Mouse (Mus musculus): ENCODE measurements at regions not wholly inside any gene's neighbourhood (a gene's known extent, or its start where the extent isn't known, plus 50 kb on each side); places are given as distances from the start of the nearest gene placed in this dataset.

DNA sequence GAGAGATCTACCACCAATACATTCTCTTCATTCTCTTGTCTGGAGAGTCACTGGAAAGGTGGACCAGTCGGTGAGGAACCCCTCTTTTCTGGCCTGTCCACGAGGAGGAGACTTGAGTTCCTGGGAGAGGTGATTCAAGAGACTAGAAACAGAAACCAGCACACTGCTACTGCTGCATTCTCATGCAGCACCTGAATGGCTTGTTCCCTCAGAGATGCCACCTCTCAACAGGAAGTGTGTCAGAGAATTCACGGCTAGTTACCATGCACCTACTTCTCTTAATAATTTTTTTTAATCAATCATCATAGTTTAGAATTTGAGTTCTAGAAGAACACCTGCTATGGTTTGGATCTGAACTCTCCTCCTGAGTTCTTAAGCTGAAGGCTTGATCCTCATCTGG, 52.0 kb upstream of the Dynlrb2 start:
- DNase-seq (no peak), ATAC-seq (ENCODE audit: low FRiP score, low TSS enrichment) (no peak)
- 79% methylated on average over 3 of the region's 3 CpGs for WGBS
- H3K9me3 ChIP-seq (ENCODE audit: control insufficient read depth, low read length) = no peaks in the 10 kb centered on the region
- H3K4me3 ChIP-seq (replicated peaks; ENCODE audit: low read depth, low read length) = no peak overlapping the region
- H3K4me1 ChIP-seq (ENCODE audit: control insufficient read depth, insufficient read depth, low read length) = no peaks in the 10 kb centered on the region
- H3K4me2 ChIP-seq (ENCODE audit: low read length) = no peak overlapping the region
- H3K27ac ChIP-seq (replicated peaks; ENCODE audit: low read depth, low read length) = no peak overlapping the region
- H3K36me3 ChIP-seq (ENCODE audit: control insufficient read depth, insufficient read depth, low read length) = no peaks in the 10 kb centered on the region
- no peak overlapping the region for H3K9ac ChIP-seq (replicated peaks; ENCODE audit: low read length)
- H3K27me3 ChIP-seq (ENCODE audit: control insufficient read depth, insufficient read depth, low read length) = no peaks in the 10 kb centered on the region

DNA sequence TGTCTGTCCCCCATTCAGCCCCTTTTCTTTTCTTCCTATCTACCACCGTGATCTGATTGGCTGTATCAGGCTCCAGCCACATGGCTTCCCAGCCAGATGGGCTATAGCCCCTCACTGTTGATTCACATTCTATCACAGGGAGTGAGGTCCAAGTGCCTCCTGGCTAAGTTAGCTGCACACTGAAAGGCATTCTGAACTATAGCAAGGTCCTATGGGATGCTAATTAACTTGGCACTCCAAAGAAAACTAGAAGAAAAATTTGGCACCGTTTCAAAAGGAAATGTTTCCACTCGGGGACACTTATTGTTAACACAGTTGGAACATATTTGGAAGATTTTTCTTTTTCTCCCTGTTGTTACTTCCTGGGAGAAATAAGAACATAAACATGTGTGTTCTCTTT, 53.4 kb upstream of the Dynlrb2 start:
- H3K9me3 ChIP-seq (ENCODE audit: control insufficient read depth, low read length) = no peaks in the 10 kb centered on the region
- DNase-seq = peak; percentile 26
- WGBS = 69% methylated on average over 3 of the region's 3 CpGs
- no peaks in the 10 kb centered on the region for H3K4me1 ChIP-seq (ENCODE audit: control insufficient read depth, insufficient read depth, low read length)
- no peak overlapping the region for H3K4me3 ChIP-seq (replicated peaks; ENCODE audit: low read depth, low read length)
- H3K36me3 ChIP-seq (ENCODE audit: control insufficient read depth, insufficient read depth, low read length) = no peaks in the 10 kb centered on the region
- no peak overlapping the region for H3K4me2 ChIP-seq (ENCODE audit: low read length)
- H3K27me3 ChIP-seq (ENCODE audit: control insufficient read depth, insufficient read depth, low read length) = no peaks in the 10 kb centered on the region
- H3K27ac ChIP-seq (replicated peaks; ENCODE audit: low read depth, low read length) = no peak overlapping the region
- no peak overlapping the region for H3K9ac ChIP-seq (replicated peaks; ENCODE audit: low read length)
- ATAC-seq (ENCODE audit: low FRiP score, low TSS enrichment) = no peak

DNA sequence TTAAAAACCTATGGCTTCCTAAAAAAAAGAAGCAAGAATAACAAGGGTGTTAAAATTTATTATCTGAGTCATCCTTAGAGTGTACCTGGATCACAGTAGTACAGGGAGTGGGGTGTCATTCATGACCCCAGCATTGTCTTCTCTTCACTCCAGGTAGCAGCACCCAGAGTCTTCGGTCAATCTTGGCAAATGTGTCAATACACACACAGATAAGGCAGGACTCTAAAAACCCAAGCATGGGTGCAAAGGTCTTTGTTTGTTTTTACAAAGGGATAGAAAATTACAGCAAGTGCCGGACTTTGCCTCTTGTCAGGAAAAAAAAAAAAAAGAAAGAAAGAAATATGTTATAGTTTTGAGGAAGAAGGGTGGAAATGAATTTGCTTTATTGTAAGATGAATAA, 57.3 kb upstream of the Dynlrb2 start:
- H3K4me1 ChIP-seq (ENCODE audit: control insufficient read depth, insufficient read depth, low read length) = no peaks in the 10 kb centered on the region
- no peak for DNase-seq
- H3K4me2 ChIP-seq (ENCODE audit: low read length) = no peak overlapping the region
- ATAC-seq (ENCODE audit: low FRiP score, low TSS enrichment) = no peak
- H3K27ac ChIP-seq (replicated peaks; ENCODE audit: low read depth, low read length) = no peak overlapping the region
- no peak overlapping the region for H3K4me3 ChIP-seq (replicated peaks; ENCODE audit: low read depth, low read length)
- no peaks in the 10 kb centered on the region for H3K27me3 ChIP-seq (ENCODE audit: control insufficient read depth, insufficient read depth, low read length)
- H3K36me3 ChIP-seq (ENCODE audit: control insufficient read depth, insufficient read depth, low read length) = no peaks in the 10 kb centered on the region
- 91% methylated on average over 2 of the region's 2 CpGs for WGBS
- H3K9me3 ChIP-seq (ENCODE audit: control insufficient read depth, low read length) = no peaks in the 10 kb centered on the region
- H3K9ac ChIP-seq (replicated peaks; ENCODE audit: low read length) = no peak overlapping the region

DNA sequence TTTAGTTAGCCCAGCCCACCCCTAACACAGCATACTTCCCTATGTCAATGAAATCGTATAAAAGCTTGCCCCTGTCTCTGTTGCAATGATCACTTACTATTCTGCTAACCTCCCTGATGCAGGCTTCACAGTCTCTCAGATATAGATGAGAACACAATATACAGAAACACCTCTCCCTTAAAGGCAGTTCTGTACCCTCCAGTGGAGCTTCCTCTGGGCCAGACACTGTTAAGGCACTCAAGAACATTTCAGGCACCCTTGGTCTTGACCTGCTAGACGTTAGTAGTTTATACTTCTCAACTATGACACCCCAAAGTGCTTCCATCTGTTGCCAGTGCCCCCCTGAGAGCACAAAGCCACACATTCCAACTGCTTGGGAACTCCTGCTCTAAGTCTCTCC, 61.9 kb upstream of the Dynlrb2 start:
- Histone ChIP-seq H3K9ac (replicated peaks; ENCODE audit: low read length) (no peak overlapping the region), H3K4me1 (ENCODE audit: control insufficient read depth, insufficient read depth, low read length) (no peaks in the 10 kb centered on the region), H3K27ac (replicated peaks; ENCODE audit: low read depth, low read length) (no peak overlapping the region), H3K9me3 (ENCODE audit: control insufficient read depth, low read length) (no peaks in the 10 kb centered on the region), H3K27me3 (ENCODE audit: control insufficient read depth, insufficient read depth, low read length) (no peaks in the 10 kb centered on the region), H3K4me2 (ENCODE audit: low read length) (no peak overlapping the region), H3K36me3 (ENCODE audit: control insufficient read depth, insufficient read depth, low read length) (no peaks in the 10 kb centered on the region), H3K4me3 (replicated peaks; ENCODE audit: low read depth, low read length) (no peak overlapping the region)
- ATAC-seq (ENCODE audit: low FRiP score, low TSS enrichment) (no peak), DNase-seq (no peak)
- WGBS = 62% methylated on average over 2 of the region's 2 CpGs

DNA sequence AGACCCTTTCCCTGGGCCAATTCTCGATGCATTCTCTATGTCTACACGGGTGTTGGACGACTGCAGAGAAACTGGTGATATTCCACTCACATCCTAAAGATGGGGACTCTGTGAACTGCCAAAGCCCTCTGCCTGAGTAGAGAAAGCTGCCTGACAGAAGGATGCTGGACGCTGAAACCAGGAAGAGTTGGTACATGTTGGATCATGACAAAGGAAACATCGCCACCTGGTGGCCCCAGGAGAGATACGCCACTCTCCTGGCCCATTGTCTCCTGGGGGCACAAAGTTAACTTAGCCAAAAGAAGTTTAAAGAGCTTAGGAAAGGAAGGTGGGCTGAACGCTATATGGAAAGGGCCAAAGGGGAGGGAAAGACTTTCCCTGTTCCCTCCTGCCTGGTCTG, 65.9 kb upstream of the Dynlrb2 start:
- H3K27me3 ChIP-seq (ENCODE audit: control insufficient read depth, insufficient read depth, low read length) = no peaks in the 10 kb centered on the region
- no peaks in the 10 kb centered on the region for H3K9me3 ChIP-seq (ENCODE audit: control insufficient read depth, low read length)
- ATAC-seq (ENCODE audit: low FRiP score, low TSS enrichment) (no peak; the same call in 1 of the 2 replicates), DNase-seq (peak; percentile 93)
- 0 out of 2 replicates have a peak, but pooled peaks cover 7% of the 10 kb centered on the region for H3K4me1 ChIP-seq (ENCODE audit: control insufficient read depth, insufficient read depth, low read length)
- no peak overlapping the region for H3K4me2 ChIP-seq (ENCODE audit: low read length)
- no peak overlapping the region for H3K27ac ChIP-seq (replicated peaks; ENCODE audit: low read depth, low read length)
- no peak overlapping the region for H3K9ac ChIP-seq (replicated peaks; ENCODE audit: low read length)
- H3K4me3 ChIP-seq (replicated peaks; ENCODE audit: low read depth, low read length) = no peak overlapping the region
- 18% methylated on average over 7 of the region's 7 CpGs for WGBS
- H3K36me3 ChIP-seq (ENCODE audit: control insufficient read depth, insufficient read depth, low read length) = no peaks in the 10 kb centered on the region

DNA sequence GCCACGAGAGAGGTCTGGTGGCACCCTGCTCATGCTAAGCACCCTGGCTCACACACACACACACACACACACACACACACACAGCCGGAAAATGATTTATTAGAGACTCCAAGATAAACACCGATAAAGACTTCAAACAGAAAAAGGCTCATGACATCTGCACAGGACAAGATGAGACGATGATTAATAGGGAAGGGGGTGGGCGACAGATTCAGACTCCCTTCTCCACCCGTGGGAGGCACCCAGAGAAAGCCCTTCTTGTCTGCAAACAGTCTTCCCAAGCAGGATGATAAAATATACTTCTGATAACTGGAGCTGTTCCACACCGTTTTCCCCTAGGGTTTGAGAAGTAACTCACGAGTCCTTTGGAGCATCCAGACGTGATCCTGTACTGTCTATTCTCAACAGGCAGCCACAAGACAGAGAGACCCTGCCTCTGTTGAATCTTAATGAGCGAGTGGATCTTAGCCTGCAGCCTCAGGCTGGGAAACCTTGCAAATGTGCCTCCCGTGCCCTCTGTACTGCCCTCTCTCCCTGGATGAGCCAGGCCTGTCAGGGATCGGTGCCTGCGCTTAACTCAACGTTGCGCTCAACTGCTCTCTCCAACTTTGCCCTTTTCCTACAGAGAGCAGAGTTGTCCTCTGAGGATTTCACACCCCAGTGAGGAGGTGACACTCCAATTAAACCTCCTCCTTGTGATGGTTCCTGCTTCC, 69.3 kb upstream of the Dynlrb2 start:
- Histone ChIP-seq H3K27ac (replicated peaks; ENCODE audit: low read depth, low read length) (no peak overlapping the region), H3K36me3 (ENCODE audit: control insufficient read depth, insufficient read depth, low read length) (no peaks in the 10 kb centered on the region), H3K9me3 (ENCODE audit: control insufficient read depth, low read length) (no peaks in the 10 kb centered on the region), H3K9ac (replicated peaks; ENCODE audit: low read length) (no peak overlapping the region), H3K4me1 (ENCODE audit: control insufficient read depth, insufficient read depth, low read length) (0 out of 2 replicates have a peak, but pooled peaks cover 7% of the 10 kb centered on the region), H3K4me2 (ENCODE audit: low read length) (no peak overlapping the region), H3K27me3 (ENCODE audit: control insufficient read depth, insufficient read depth, low read length) (no peaks in the 10 kb centered on the region), H3K4me3 (replicated peaks; ENCODE audit: low read depth, low read length) (no peak overlapping the region)
- ATAC-seq (ENCODE audit: low FRiP score, low TSS enrichment) = no peak
- 34% methylated on average over 15 of the region's 15 CpGs for WGBS
- peak; percentile 47 for DNase-seq

DNA sequence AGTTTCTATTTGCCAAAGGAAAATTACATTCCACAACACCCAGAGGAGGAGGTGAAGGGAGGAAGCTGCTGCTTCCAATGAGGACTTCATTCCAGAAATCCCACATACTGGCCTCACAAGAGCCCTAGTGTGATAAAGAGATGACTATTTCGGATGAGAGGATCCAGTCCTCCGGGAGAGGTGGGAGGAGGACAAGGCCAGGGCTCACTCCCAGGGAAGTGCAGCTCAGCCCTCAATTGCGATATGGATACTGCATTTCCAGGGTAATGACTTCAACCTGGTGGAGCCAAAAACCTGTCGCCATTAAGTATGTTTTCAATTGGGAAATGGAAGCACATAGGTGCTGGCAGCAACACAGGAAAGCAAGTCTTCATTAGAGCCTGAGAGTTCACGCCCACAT, 74.7 kb upstream of the Dynlrb2 start:
- H3K4me2 ChIP-seq (ENCODE audit: low read length) = no peak overlapping the region
- 91% methylated on average over 5 of the region's 5 CpGs for WGBS

DNA sequence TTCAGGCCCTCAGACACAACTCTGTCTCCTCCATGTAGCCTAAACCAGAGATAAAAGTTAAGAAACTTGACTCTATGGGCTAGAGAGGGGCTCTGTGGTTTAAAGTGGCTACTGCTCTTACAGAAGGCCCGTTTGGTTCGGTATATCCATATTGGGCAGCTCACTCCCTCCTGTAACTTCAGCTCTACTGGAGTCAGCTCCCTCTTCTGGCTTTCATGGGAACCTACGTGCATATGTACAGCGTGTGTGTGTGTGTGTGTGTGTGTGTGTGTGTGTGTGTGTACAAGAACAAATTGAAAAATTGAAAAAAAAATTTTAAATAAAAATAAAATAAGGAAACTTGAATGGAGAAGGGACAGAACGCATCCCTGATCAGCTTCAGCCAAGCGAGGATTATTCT, 75.1 kb upstream of the Dynlrb2 start:
- no peaks in the 10 kb centered on the region for H3K27me3 ChIP-seq (ENCODE audit: control insufficient read depth, insufficient read depth, low read length)
- H3K27ac ChIP-seq (replicated peaks; ENCODE audit: low read depth, low read length) = no peak overlapping the region
- WGBS = 74% methylated on average over 6 of the region's 6 CpGs
- no peak for DNase-seq
- no peak overlapping the region for H3K4me3 ChIP-seq (replicated peaks; ENCODE audit: low read depth, low read length)
- H3K9me3 ChIP-seq (ENCODE audit: control insufficient read depth, low read length) = no peaks in the 10 kb centered on the region
- no peak overlapping the region for H3K9ac ChIP-seq (replicated peaks; ENCODE audit: low read length)
- ATAC-seq (ENCODE audit: low FRiP score, low TSS enrichment) = no peak
- H3K4me2 ChIP-seq (ENCODE audit: low read length) = no peak overlapping the region
- no peaks in the 10 kb centered on the region for H3K36me3 ChIP-seq (ENCODE audit: control insufficient read depth, insufficient read depth, low read length)
- H3K4me1 ChIP-seq (ENCODE audit: control insufficient read depth, insufficient read depth, low read length) = no peaks in the 10 kb centered on the region

More for the DNA sequence above, 74.7 kb upstream of the Dynlrb2 start:
- no peaks in the 10 kb centered on the region for H3K9me3 ChIP-seq (ENCODE audit: control insufficient read depth, low read length)
- H3K27ac ChIP-seq (replicated peaks; ENCODE audit: low read depth, low read length) = no peak overlapping the region
- no peak overlapping the region for H3K9ac ChIP-seq (replicated peaks; ENCODE audit: low read length)
- DNase-seq = no peak
- no peaks in the 10 kb centered on the region for H3K36me3 ChIP-seq (ENCODE audit: control insufficient read depth, insufficient read depth, low read length)
- H3K4me3 ChIP-seq (replicated peaks; ENCODE audit: low read depth, low read length) = no peak overlapping the region
- no peak for ATAC-seq (ENCODE audit: low FRiP score, low TSS enrichment)
- H3K4me1 ChIP-seq (ENCODE audit: control insufficient read depth, insufficient read depth, low read length) = no peaks in the 10 kb centered on the region
- no peaks in the 10 kb centered on the region for H3K27me3 ChIP-seq (ENCODE audit: control insufficient read depth, insufficient read depth, low read length)

DNA sequence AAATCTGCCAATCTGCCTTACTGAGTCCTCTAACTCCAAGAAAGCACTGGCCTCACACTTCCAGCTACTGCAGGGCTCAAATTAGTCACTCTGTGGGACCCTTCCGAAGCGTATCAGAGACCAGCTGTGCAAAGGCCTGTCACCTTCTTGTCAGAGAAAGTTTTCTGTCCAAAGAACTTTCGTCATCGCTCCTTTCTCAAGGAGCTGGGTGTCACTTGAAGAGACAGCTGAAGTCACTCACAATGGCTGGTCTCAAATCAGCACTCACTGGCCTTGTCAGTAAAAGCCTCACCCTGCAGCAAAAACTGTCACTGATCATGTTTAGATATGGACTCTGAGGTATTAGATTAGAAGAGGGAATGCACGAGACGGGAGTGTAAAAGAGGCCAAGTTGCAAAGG, 81.9 kb upstream of the Dynlrb2 start:
- H3K36me3 ChIP-seq (ENCODE audit: control insufficient read depth, insufficient read depth, low read length) = no peaks in the 10 kb centered on the region
- H3K4me1 ChIP-seq (ENCODE audit: control insufficient read depth, insufficient read depth, low read length) = no peaks in the 10 kb centered on the region
- no peak overlapping the region for H3K9ac ChIP-seq (replicated peaks; ENCODE audit: low read length)
- WGBS = 62% methylated on average over 6 of the region's 6 CpGs
- ATAC-seq (ENCODE audit: low FRiP score, low TSS enrichment) (no peak), DNase-seq (no peak)
- H3K9me3 ChIP-seq (ENCODE audit: control insufficient read depth, low read length) = no peaks in the 10 kb centered on the region
- H3K4me2 ChIP-seq (ENCODE audit: low read length) = no peak overlapping the region
- no peak overlapping the region for H3K27ac ChIP-seq (replicated peaks; ENCODE audit: low read depth, low read length)
- no peaks in the 10 kb centered on the region for H3K27me3 ChIP-seq (ENCODE audit: control insufficient read depth, insufficient read depth, low read length)
- H3K4me3 ChIP-seq (replicated peaks; ENCODE audit: low read depth, low read length) = no peak overlapping the region

All from midbrain, embryonic 14.5 days (tissue).